Mouse (Mus musculus): ENCODE results near the gene Gipc2. TPM values are rescaled to one million over a fixed set of nuclear protein-coding genes. Genes with fewer than 3 reads are reported as not detected.
A peak's percentile ranks its signal among the peaks of the same experiment; 100 is the strongest.
"Not testable (repeated sequence)": the region's sequence is repeated elsewhere in the genome, so short reads cannot be mapped to it uniquely, and the experiment has no call there.

Gene Gipc2
- 1 to 10 TPM; 1.0 to 1.9 TPM for total RNA-seq (2021)

- DNase-seq (ENCODE audit: extremely low spot score in 1 of 2, low spot score in 1 of 2) = no peak
These were observed at the start of gene Gipc2 for GRCm38 (mm10) chr3:152166099-152166423. Gene Gipc2 (minus strand): TSS chr3:152166230.

- DNase-seq (ENCODE audit: extremely low spot score in 1 of 2, low spot score in 1 of 2) = no peak
These were observed 47.4 kb upstream of the Gipc2 start for GRCm38 (mm10) chr3:152213416-152213815.

DNA sequence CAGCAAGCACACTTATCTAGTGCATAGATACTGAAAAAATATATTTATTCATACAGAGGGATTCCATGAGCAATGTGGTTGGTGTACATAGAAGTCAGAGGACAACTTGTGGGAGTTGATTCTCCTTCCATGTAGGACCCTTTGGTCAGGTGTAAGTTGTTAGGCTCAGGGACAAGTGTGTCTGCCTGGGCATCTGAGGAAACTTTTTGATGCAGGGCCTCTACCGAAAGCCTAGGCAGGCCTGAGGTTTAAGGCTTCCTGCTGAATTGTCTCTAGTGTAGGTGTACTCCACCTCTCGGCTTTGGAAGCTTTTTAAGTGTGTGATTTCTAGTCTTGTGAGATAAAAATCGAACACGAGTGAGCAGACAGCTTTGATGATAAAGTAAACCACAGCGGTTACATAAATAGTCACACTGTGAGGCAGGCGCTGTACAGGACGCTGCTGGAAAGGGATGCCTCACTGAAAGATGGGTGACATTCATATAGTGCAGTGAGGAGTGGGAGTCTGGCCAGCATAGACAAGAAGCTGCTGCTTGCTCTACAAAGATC is 45.8 kb upstream of the Gipc2 start:
- DNase-seq (ENCODE audit: extremely low spot score in 1 of 2, low spot score in 1 of 2) = no peak

- DNase-seq (ENCODE audit: extremely low spot score in 1 of 2, low spot score in 1 of 2) = peak; percentile 49 to 67
These were observed 44.8 kb upstream of the Gipc2 start for GRCm38 (mm10) chr3:152210728-152211391.

GRCm38 (mm10) chr3:152209967-152210634 is 44.1 kb upstream of the Gipc2 start, which contains the start of the genes Dnajb4 and Fubp1:
Gene Dnajb4 (minus strand): TSS chr3:152210302.
Gene Fubp1 (plus strand): TSS chr3:152210422.
- DNase-seq (ENCODE audit: extremely low spot score in 1 of 2, low spot score in 1 of 2) = peak; percentile 99 to 100

DNA sequence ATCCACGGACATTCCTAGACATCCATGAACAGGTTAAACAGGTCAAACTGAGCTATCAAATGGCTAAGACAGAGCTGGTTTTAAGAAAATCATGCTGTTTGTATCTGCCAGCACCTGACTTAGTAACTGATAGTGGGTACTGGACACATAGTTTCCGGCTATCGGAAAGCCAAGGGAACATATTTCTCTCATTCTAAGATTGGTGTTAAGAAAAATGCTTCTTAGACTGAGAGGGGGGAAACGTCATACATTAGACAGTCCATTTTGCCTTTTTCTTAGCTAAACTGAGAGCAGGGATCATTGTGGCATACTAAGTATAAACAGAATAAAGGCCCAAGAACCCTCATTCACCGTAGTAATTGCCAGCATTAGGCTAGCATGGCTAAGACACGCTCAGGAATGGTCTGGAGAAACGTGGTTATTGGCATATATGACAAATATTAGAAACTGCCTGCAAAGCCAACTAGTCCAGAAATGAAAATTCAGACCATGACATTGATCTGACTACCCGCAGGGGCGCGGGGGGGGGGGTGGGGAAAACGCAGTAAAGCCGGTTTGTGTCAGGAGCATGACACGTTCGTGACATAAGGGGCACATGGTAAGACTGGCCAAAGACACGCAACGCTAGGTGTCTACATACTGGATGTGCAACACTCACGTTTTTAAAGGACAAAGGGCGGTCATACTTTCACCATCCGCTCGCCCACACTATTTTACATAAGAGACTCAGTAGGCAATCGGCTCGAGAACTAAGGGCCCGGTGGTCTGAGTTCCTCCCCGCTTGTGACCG is 43.3 kb upstream of the Gipc2 start:
- no peak for DNase-seq (ENCODE audit: extremely low spot score in 1 of 2, low spot score in 1 of 2)

DNA sequence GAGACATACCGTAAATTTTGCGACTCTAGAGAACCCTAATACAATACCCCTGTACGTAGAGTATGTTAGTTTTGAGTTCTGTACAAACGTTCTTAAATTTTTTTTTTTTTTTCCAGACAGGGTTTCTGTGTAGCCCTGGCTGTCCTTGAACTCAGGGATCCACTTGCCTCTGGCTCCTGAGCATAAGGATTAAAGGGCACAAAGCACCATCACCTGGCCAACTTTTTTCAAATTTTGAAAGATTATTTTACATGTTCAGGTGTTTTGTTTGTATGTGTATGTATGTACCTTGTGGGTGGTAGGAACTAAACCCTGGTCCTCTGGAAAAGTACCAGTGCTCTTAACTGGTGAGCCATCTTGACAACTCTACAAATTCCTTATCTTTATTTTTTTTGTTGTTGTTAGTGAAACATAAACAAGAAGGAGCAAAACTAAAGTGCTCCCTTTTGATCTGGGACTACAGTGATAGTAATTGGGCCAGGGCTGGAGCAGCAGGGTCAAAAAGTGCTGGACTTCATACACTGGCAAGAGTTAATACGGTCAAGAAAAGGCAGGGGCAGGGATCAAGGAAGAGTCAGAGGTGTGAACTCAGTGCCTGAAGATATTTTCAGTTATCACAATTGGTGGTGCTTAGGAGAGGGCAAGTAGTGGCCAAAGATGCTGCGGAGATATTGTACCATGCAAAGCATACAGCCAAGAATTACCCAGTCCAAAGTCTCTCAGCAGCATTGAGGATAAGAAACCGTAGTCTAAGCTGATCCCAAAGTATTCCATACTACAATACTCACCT is 42.3 kb upstream of the Gipc2 start:
- DNase-seq (ENCODE audit: extremely low spot score in 1 of 2, low spot score in 1 of 2) = no peak

DNA sequence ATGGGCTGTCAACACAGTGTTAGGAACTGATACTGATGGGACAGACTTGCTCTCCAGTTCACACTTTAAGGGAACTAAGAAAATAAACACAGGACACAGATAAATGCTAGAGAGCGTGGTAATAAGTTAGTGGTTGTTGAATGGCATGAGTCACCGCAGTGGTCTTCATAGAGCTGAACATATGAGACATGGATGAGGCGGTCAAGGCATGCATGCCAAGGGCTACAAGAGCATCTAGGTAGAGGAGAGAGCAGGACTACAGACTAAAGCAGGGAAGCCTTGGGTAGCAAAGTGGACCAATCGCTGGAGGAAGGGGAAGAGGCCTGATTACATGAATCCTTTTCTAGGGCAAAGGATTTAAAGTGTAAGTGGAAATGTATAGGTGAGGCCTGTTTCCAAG is 41.1 kb upstream of the Gipc2 start:
- no peak for DNase-seq (ENCODE audit: extremely low spot score in 1 of 2, low spot score in 1 of 2)

DNA sequence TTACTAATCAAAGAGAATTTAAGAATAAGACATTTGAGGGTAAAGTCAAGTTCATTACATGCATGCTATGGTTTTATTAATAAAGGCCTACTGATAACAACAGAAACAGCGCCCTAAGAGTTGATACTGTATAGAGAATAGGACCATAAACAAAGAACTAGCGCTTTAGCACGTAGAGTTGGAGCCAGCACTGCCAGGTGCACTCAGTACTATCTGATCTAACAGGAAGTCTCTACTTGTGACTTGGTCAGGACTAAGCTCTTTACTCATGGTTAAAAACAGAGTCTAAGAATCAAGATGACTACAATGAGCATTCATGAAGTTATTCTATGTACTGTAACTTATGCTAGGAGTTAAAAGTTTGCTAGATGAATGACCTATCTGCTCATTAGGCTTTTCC is 38.5 kb upstream of the Gipc2 start:
- no peak for DNase-seq (ENCODE audit: extremely low spot score in 1 of 2, low spot score in 1 of 2)

GRCm38 (mm10) chr3:152203996-152204395 is 38.0 kb upstream of the Gipc2 start:
- no peak for DNase-seq (ENCODE audit: extremely low spot score in 1 of 2, low spot score in 1 of 2)

DNA sequence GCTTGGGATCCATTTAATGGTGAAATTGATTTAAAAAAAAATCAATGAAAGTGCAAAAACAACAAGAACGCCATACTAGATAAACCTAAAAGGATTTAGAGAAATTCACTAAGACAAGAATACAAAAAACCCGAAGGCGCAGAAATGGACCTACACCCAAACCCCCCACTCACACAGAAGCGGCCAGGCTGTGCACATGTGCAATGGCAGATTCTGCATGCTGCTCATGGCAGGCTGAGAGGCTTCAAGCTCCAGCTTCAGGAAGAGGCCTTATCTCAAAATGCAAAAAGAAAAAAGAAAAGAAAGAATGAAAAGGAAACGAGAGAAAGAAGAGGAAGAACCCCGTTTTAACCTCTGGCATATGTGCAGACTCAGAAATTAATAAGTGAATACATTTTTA is 37.4 kb upstream of the Gipc2 start:
- no peak for DNase-seq (ENCODE audit: extremely low spot score in 1 of 2, low spot score in 1 of 2)

GRCm38 (mm10) chr3:152202942-152203341 is 36.9 kb upstream of the Gipc2 start:
- no peak for DNase-seq (ENCODE audit: extremely low spot score in 1 of 2, low spot score in 1 of 2)

GRCm38 (mm10) chr3:152201651-152202050 is 35.6 kb upstream of the Gipc2 start:
- DNase-seq (ENCODE audit: extremely low spot score in 1 of 2, low spot score in 1 of 2) = no peak

DNA sequence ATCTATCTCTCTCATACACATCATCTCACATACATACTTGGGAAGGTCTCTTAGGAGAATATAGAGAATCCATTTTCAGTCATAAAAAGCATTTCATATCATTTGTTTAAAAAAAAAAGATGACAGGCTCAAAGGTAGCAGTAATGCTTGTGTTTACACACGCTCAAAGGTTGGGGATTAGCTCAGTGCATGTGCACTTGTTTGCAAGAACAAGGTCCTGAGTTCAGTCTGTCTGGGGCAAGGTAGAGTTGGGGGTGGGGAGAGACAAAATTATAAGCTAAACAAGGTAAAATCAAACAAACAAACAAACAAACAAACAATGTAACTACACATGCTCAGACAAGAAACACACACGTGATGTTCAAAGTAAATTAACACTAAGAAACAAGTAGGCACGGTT is 35.2 kb upstream of the Gipc2 start:
- DNase-seq (ENCODE audit: extremely low spot score in 1 of 2, low spot score in 1 of 2) = no peak

- no peak for DNase-seq (ENCODE audit: extremely low spot score in 1 of 2, low spot score in 1 of 2)
These were observed 33.1 kb upstream of the Gipc2 start for GRCm38 (mm10) chr3:152199125-152199524.

DNA sequence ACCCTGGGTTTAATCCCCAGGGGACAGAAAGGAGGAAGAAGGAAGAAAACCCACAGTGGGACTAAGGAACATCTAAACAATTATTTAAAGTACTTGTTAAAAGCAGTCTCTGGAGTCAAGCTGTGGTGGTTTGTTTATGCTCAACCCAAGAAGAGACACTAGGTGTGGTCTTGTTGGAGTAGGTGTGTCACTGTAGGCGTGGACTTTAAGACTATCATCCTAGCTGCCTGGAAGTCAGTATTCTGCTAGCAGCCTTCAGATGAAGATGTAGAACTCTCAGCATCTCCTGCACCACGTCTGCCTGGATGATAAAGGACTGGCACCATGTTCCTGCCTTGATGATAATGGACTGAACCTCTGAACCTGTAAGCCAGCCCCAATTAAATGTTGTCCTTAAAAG is 31.2 kb upstream of the Gipc2 start:
- not testable (repeated sequence) for DNase-seq (ENCODE audit: extremely low spot score in 1 of 2, low spot score in 1 of 2)

DNA sequence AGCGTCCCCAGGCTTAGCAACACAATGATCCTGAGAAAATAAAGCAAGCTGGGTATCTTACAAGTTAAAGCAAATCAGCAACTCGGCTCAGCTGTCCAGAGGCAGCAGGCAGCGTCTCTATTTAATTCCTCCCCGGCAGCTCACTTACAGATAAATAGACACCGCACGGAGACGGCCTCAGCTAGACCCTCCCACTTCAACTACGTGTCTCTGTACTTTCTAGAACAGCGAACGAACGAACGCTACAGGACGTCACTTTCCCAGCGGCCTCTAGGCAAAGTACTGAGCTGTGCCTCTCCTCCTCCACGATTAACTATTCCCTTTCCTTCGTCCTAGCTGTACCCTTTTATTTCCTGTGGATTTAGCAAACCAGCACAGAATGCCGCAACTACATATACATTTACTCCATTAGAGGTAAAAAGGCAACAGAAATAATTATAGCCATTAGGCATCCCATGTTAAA is 27.6 kb upstream of the Gipc2 start:
- peak; percentile 59 to 72 for DNase-seq (ENCODE audit: extremely low spot score in 1 of 2, low spot score in 1 of 2)

DNA sequence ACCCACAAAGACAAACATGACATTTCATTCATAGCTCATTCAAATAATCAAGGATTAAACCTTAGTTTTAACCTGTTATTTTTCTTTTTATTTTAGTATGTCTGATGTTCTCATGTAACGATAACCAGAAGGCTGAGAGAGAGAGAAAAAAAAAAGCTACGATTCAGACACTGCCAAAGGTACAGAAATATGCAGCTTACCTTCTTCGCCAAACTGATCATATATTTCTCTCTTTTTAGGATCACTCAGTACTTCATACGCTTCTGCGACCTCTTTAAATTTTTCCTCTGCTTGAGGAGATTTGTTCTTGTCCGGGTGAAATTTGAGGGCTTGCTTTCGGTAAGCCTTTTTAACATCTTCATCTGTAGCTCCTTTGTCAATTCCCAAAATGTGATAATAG is 27.1 kb upstream of the Gipc2 start:
- DNase-seq (ENCODE audit: extremely low spot score in 1 of 2, low spot score in 1 of 2) = no peak

- no peak for DNase-seq (ENCODE audit: extremely low spot score in 1 of 2, low spot score in 1 of 2)
These were observed 26.4 kb upstream of the Gipc2 start for GRCm38 (mm10) chr3:152192238-152192931.

DNA sequence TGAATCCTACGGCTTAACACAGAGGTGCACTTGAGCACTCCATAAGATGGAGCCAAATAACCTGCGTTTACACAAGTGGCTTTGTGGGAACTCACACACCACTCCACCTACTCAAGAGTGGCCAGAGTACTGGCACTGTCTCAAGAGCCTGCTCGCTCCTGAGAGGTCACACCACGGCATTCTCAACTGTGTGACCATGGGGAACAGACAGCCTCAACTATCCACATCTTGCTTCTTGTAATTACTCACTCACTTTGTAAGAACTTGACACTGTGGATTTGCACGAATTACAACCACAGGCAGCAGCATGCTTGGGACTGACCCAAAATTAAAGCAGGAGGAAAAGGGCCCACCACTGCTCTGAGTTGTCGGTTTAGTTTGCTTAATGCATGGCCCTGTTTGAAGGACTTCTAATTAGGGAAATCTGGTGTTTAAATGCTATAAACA is 25.8 kb upstream of the Gipc2 start:
- no peak for DNase-seq (ENCODE audit: extremely low spot score in 1 of 2, low spot score in 1 of 2)
